Mouse (Mus musculus) kidney, postnatal 14 days (tissue): ENCODE data around the gene Mmd2.
A peak's percentile ranks its signal among the peaks of the same experiment; 100 is the strongest.

Experiments used
- DNase-seq: peaks from one replicate; pipeline ENCODE4 v3.0.0; 2022; ENCODE audit warnings: mixed read lengths

Mmd2 gene

DNA sequence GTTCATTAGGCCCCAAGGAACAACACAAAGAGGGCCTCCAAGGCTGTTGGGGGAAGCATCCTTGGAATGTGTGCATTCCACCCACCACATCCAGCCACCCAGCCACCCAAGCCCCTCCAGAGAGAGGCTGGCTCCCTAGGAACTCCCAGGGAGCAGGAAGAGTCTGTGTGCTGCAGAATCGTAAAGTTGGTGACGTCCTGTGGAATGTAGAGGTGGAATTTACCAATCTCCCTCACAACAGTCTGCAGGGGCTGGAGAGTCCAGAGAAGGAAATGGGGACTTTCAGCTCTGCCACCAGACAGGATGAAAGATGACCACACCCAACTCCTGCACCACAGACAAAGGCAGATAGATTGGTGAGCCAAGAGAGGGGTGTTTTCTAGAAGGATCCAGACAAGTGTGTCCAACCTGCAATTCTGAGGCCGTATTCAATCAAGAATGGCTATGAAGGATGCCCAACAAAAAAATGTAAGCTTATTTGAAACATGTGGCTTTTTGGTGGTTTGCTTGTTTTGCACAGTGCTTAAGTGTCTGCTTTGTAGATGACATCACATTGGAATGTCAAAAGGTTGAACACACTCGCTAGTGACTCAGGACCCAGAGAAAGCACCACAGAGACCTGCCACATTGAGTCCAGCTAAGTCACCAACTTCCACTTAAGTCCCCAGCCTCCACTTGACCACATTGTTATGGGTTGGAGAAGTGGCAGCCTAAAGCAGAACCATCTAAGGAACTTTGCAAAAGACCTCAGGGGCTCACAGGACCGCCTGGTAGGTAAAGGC, 63.4 kb downstream of the Mmd2 start:
- DNase-seq, result no peak

DNA sequence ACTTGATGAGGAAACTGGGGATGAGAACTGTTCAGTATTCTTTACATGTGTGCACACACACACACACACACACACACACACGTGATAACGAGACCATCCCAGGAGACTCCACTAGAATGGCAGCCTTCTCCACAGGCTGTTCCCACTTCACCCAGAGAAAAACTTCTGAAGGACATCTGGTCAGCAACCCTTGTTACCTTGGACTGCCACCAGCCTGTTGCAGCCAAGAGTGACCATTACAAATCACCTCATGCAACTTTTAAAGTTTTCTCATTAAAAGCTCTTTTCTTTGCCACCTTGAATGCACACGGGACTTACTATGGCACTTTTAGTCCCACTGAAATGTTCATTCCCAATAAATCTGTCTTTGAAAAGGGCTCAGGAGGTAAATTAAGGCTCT, 71.3 kb downstream of the Mmd2 start:
- DNase-seq, result peak; percentile 24

DNA sequence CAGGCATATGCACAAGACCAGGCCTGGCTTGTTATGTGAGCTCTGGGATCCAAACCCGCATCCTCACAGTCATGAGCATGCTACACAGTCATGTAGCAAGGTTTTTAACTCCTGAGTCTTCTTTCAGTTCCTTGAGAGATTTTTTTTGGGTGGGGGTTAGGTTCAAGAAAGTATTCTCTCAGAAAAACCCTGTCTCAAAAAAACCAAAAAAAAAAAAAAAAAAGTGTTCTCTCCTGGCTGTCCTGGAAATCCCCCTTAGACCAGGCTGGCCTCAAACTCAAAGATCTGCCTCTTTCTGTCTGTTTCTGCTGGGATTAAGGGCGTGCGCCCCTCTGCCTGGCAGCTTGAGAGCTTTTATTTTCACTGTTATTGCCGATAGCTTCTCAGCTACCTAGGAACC, 73.2 kb downstream of the Mmd2 start:
- no peak for DNase-seq

DNA sequence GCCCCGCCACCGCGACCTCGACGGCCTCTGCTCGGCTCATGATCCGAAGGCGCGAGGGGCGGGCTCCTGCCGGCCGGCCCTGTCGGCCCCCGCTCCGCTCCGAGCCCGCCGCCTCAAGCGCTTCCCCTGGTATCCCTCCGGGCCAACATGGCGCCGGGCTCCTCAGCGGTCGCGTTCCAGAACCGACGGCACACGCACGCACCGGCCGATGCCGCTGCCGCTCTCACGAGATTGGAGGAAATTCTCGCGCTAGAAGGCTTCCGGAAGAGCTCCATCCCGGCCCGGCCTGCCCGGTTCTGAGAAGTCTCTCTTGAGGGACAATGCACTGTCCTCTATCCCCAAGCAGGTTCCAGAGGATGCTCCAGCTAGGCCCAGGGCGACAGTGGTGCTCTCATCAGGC, 78.7 kb downstream of the Mmd2 start, which contains the start of gene Papolb:
TSS of gene Papolb (minus strand) at position 162 of the 400 bp plus-strand sequence.
- DNase-seq, result no peak

DNA sequence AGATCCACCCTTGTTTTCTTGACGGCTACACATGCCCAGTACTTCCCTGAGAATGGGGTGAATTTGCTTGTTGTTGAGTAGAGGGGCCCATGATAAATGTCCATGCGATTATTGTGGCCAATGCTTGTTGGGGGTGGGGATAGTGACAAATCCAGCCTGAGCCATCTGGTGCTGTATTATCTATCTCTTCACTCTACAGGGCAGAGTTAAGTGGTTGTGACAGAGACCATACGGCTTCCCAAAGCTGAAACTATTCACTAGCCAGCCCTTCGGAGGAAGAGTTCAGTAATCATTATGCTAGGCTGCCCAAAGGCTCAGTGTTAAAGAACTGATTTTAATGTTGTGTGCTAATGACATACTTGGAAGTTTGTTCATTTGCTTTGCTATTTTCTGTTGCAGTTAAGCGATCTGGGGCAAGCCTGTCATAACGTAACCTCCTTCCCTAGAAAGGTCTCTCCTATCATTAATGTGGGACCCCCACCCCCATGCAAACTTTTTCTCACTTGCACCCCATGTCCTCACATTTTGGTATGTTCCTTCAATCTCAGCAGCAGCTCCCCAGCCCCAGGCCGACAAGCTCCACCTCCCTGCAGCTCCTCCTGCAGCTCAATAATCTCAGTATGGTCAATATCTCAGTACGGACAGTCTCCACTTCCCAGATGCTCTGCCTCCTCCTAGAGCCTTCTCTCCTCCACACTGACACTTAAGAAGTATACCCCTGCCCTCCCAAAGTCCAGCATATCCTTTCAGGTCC, 83.7 kb downstream of the Mmd2 start:
- DNase-seq, result no peak

DNA sequence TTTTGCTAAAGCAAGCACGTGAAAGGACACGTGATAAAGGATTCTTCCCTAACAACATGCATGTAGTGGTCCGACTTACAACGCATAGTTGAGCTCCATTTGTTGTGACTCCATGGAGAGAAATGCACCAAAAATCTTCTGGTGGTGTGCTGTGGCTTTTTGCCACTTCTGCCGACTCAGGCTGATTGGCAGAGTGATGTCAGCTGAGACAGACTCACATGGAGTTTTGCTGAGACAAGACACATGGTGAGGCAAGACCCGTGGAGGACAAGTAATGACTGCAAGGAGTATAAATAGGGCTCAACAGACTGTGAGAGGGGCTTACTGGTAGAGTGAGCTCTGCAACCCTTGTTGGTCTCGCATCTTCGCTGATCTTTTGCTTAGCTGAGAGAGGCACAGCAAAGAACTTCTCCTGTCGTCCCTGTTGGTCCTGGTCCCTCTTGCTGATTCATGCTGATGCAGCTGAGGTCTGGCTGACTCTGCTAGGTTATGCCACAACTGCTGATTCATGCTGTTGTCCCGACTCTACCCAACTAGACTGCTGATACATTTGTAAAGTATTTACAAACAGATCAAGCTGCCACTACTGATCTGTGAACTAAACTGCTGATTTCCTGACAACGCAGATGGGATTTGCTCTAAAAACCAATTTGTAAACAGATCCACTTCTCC, 87.3 kb downstream of the Mmd2 start:
- no peak for DNase-seq

DNA sequence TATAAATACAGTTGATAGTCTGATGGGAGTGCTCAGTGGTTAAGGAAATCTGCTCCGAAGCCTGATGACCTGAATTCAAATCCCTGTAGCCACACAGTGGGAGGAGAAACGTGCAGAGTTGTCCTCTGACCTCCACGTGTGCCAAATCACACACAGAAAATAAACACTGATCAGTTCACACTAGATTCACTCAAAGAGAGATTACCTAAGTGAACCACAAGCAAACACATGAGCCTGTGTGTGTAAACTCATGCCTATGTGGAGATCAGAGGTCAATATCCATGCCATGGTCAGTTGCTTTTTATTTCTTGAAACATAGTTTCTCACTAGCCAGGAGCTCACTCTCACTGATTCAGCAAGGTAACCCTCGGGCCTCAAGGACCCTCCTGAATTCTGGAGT, 88.2 kb downstream of the Mmd2 start:
- no peak for DNase-seq

DNA sequence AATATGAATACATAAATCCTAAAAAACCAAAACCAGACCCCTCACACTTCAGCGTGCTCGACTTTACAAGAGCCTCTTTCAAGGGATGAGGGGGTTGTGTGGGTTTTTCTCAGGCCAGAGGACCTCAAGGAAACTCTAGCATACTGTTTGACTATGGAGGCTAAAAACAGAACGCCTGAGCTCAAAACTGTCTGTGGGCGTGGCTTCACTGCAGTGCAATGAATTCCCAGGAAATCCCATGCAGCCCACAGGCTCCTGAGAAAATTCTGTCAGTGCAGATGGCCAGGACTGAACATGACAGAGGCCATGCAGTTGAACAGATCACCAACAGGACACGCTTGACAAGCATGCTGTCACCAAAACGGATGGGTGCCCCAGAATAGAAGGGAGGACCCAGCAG, 89.6 kb downstream of the Mmd2 start:
- no peak for DNase-seq
